Mouse (Mus musculus): Measurements from ENCODE around the gene Cdh10. TPM values are rescaled to one million over a fixed set of nuclear protein-coding genes. Genes with fewer than 3 reads are reported as not detected.

Cdh10 gene
- 10 to 100 TPM; 32.3 to 46.1 TPM for total RNA-seq (2021)

DNA sequence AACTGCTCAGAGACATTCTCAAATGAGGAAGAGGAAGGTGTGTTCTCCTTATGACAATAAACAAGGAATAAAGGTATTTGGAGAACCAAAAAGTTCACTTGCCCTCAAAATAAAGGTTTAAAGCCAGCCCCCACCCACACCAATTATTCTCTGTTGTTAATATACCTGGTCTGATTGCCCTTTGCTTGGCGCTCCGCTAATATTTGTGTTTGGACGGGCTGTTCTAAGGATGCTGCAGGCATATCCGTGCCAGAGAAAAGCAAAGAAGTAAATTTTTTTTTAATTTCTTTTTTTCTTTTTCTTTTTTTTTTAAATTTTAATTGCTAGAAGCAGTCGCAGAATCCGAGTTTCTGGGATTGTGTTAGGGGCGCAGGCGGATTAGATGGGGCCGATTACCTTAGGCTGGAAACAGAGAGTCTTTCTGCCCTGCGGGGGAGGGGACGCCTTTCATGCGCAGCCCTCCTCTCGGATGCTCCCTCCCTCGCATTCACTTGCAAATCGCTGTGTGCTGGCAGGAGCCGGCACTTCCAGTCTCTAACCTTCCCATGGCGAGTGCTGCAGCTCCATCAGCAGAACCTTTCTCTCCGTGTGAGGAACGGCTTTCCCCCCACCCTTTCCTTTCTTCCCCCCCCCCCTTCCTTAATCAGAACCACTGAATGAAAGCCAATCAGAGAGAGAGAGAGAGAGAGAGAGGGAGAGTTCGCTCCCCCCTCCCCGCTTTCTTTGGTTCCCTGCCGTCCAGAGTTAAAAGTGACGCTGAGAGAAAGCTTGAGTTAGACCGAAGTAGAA is at the start of gene Cdh10:
TSS of gene Cdh10 (plus strand) at position 763 of the 789 bp plus-strand sequence.
- DNase-seq (ENCODE audit: extremely low spot score in 1 of 2, low spot score in 1 of 2) = peak; percentile 46 to 58

DNA sequence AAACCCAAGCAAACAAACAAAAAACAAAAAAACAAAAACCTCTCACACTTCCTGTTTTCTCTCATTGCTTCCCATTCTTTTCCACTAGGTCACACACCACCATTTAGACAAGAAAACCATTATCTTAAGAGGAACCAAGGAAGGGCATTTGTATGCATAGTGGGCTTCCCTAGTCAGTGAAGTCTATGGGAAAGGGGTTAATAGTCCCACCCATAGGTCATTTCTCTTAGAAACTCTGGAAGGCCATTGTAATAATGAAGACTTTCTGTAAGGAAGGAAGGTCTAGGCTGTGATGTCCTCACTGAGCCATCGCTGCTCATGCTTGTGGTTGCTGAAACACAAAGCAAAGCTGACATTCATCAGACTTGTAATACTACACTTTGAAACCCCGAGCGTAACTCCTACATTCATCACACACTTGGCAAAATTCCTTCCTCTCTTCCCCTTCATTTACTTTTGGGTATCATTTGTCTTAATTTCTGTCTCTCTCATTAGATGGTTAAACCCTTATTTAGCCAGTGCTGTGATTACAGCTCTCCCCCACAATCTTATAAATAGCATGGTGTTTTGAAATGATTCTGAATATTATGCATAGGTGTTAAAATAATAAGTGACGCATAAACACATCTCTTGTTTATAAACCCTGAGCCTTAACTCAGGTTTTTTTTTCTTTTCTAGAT is 9.5 kb upstream of the Cdh10 start:
- no peak for DNase-seq (ENCODE audit: extremely low spot score in 1 of 2, low spot score in 1 of 2)

DNA sequence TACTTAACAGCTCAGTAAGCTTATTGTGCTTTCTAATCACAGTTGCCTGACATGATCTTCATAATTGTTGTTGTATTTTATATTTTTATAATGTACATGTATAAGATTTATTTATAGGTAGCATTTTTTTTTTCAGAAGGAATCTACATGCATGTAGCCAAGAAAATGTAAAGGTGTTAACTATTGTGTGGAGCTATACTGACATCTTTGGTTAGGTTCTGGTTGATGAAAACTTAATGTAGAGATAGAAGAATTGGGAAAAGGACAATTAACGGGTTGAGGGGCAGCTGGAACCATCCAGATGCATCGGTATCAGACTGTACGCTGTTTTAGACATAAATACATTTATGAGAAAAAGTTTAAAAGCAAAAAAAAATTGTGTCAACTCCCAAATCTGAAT is 1.0 kb upstream of the Cdh10 start:
- no peak for DNase-seq (ENCODE audit: extremely low spot score in 1 of 2, low spot score in 1 of 2)

DNA sequence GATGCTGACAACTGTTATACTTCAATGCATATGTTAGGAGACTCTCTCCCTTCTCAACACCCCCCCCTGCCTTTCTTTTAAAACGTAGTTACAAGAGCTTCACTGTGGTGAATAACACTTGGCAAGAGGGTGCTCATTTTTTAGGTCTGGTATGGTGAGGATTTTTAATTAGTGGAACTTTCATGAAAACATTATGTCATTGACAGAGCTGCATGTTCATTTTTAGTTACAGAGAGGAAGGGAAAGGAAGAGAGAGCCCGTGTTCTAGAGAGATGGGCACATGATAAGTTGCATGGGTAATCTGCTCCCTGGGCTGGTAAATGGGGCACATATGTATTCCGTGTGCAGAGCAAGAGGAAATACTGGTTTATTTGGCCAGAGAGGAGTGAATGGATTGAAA is 1.5 kb downstream of the Cdh10 start:
- no peak for DNase-seq (ENCODE audit: extremely low spot score in 1 of 2, low spot score in 1 of 2)

DNA sequence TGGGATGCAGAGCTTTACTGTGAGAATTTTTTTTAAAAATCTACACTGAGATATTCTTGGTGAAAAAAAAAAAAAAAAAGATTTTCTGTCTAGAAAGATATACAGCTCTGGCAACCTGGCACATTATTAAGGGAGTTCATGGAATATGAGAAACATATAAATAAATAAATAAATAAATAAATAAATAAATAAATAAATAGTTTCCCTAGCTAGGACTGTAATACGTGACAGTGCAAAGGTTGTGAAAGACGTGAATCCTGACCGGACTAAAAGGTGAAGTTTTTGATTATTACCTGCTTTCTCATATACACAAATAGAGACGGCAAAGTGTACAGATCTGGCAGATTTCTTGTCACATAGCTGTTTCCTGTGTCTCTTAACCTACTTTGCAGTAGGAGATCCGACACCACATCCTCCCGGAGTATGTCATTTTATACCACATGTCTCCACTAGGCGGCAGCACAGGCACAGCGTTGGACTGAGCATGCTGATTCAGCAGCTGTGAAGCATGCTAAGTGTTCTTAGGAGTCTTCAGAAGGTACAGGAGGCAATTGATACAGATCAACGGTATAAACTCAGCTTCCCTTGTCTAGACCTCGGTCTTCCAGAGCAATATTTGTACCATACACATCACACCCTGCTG is 2.5 kb downstream of the Cdh10 start:
- DNase-seq (ENCODE audit: extremely low spot score in 1 of 2, low spot score in 1 of 2) = peak; percentile 88 to 99

DNA sequence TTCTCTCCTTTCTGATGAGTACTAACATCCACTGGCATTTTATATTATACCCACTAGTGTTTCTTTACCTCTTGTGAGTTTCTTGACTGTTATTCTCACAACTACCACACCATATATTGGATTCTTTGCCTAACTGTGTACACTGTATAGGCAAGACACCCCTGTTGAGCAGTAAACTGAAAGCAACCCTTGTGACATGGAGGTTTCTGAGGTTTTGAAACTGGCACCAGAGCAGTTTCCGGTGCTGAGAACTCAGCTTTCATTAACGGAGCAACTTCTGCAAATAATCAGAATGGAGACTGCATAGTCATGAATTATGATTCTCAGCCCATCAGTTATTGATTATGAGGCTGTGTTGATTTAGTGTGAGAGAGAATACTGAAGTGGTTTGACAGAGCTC is 4.7 kb downstream of the Cdh10 start:
- no peak for DNase-seq (ENCODE audit: extremely low spot score in 1 of 2, low spot score in 1 of 2)

DNA sequence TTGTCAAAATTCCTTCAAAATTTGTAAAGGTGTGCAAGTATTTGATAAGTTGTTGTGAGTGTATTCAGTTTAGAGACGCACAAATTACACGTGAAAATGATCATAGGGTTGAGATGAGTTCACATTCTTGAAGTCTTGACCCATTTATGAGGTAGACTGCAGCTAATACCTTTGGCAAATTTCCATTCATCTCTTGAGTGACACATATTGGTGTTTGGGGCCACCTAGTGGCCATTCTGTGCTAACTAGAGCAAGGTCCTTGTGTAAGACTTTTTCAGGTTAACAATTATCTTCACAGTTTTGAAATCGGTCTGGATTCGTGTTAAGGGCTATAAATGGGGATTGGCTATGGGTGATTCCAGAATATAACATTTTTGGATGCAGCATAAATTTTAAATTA is 13.5 kb downstream of the Cdh10 start:
- DNase-seq (ENCODE audit: extremely low spot score in 1 of 2, low spot score in 1 of 2) = peak in 1 of 2 experiments; percentile 61

DNA sequence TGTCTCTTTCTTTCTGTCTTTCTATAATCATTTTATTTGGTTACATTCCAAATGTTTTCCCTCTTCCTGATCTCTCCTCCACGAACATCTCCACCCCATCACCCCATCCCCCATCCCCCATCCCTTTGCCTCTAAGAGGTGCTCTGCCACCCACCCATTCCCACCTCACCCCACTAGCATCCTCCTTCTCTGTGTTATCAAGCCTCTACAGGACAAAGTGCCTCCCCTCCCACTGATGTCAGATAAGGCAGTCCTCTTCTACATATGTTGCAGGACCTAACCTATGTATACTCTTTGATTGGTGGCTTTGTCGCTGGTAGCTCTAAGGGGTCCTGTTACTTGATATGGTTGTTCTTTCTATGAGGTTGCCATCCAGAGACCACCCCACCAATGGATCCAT is 23.0 kb downstream of the Cdh10 start:
- DNase-seq (ENCODE audit: extremely low spot score in 1 of 2, low spot score in 1 of 2) = no peak

DNA sequence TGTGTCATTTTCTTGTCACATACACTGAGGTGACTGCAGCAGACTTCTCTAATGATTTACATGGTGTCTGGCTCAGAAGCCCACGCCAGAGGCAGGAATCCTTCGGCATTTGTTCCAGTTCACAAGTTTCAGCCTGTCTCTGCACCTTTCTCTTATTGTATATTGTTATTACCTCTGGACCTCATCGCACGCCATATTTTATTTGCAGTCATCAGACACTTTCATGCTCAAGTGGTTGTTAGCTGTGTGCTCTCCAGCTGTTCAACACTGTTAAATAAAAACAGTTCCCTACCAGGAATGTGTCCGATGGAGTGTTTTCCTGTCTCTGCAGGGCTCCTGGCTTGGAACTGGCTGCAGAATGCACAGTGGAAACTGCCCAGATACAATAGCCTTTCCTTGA is 26.1 kb downstream of the Cdh10 start:
- DNase-seq (ENCODE audit: extremely low spot score in 1 of 2, low spot score in 1 of 2) = no peak

DNA sequence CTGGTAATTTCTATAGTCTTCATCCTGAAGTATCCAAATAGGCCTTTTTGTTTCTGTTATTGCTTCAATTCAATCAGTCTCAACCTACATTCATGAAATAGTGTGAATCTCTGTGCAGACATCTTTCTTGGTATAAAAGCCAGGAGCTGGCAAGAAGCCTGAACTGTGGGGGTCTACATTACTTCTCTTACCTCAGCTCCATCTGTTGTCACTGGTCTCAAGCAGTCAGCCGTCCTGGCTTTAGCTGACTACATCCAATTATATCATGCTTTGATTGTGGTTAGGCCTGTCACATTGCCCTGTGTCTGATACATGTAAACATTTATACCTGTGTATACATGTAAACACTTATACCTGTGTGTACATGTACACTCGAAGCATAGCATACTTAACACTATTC is 31.8 kb downstream of the Cdh10 start:
- no peak for DNase-seq (ENCODE audit: extremely low spot score in 1 of 2, low spot score in 1 of 2)

DNA sequence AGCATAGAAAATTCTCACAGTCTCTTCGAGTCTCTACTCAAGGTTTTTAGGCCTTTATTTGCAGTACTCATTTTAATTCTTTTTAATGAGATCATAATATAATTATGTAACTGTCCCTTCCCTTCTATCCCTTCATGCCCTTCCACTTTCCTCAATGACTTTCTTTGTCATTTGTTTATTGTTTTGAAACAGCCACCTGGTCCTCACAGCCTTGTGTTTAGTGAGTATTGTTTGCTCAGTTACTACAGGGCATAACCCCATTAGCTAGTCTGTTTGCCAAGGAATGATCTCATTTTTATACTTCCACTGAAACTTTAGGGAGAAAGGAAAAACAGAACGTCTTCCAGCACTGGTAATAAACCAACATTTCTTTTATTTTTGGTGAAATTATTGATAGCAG is 39.4 kb downstream of the Cdh10 start:
- no peak for DNase-seq (ENCODE audit: extremely low spot score in 1 of 2, low spot score in 1 of 2)

DNA sequence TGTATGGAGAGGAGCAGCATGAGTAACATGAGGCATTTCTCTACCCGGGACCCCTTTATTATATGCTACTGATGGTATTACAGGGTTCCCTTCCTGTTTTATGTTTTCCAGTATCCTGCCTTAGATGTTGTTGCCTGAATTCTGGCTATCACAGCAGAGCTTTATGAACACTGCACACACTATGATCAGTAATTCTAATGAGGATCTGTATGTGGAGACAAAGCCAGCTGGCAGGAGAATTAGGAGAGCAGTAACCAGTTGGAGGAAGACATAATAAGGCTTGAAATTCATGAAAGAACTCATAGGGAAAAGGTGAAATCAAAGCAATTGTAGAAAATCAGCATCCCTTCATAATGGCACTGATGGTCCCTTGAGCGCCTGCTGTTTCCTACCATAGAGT is 51.1 kb downstream of the Cdh10 start:
- no peak for DNase-seq (ENCODE audit: extremely low spot score in 1 of 2, low spot score in 1 of 2)

DNA sequence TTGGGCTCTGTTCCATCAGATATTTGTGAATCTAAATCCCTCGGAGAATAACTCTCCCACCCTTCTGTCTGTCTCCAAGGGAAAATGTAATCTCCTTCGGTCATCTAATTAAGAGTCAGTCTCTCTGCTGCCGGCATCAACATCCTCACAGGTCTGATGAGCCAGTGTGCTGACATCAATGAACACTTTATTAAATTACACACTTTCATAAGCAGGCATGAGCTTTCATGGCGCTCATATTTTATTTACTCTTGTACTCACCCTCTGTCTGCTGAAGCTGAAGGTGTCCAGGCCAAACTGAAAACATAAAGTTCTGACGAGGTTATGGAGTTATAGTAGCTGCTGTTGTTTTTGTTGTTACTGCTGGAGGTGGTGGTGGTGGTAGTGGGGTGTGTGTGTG is 62.7 kb downstream of the Cdh10 start:
- no peak for DNase-seq (ENCODE audit: extremely low spot score in 1 of 2, low spot score in 1 of 2)

DNA sequence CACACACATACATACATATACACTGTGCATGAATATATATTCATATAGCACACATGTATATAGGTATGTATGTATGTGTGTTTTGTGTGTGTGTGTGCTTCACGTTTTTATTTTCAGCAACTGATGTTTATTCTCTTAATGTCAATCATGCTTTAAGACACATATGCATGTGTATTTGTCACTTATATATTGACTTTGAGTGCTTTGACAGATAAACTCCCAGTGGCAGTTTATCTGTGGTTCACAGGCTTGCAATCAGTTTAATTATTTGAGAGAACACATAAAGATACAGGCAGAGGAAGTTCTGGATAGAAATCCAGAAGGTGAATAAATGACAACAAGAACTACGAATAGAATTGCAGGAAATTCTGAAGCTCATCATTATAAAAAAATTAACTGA is 67.9 kb downstream of the Cdh10 start:
- no peak for DNase-seq (ENCODE audit: extremely low spot score in 1 of 2, low spot score in 1 of 2)

DNA sequence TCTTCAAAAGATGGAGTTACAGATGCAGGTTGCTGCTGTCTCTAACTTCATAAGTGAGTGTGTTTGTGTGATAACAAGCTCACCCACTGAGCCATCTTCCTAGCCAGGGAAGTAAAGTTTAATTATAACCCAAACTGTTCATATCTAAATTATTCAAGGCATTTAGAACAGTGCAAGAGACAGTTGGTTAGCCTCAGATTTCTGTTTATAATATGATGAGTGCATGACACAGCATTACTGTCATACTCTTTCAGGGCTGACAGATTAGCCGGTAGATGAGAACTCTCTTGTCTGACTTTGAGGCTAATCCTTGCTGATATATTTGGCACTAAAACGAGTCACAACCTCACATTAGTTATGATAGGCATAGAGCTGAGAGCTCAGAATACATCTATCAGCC is 70.2 kb downstream of the Cdh10 start:
- no peak for DNase-seq (ENCODE audit: extremely low spot score in 1 of 2, low spot score in 1 of 2)

DNA sequence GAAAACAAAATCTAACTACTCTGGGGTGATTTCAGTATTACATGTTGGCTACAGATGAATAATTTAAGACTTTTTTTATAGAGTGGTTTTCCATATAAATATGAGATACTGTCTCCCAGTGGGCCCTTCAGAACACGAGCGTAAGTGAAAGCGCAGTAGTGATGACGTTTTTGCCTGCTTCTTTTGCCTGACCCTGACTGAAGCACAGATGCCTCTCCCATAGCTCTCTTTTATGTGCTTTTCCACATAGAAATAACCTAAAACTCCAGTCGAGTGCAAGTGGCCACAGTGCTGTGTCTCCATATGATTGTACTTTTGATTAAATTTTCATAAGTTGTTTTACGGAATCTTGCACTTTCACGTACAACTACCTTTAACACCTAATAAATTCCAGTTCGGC is 71.6 kb downstream of the Cdh10 start:
- no peak for DNase-seq (ENCODE audit: extremely low spot score in 1 of 2, low spot score in 1 of 2)

DNA sequence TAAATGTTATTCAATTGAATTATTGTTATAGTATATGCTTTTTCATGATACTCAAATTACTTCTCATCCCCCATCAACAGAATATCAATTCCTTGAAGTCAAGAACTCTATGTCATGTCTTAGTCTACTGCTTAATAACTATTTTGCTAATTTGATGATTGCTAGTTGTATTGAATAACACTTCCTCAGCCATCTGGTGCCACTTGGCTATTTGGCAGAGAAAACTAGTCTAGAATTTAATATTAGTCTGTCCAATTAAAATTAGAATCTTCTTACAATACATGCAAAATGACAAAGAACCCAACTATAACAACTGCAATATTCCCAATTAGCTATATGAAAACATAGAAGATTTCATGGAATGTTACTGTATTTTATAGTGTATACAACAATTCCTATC is 82.0 kb downstream of the Cdh10 start:
- DNase-seq (ENCODE audit: extremely low spot score in 1 of 2, low spot score in 1 of 2) = no peak

DNA sequence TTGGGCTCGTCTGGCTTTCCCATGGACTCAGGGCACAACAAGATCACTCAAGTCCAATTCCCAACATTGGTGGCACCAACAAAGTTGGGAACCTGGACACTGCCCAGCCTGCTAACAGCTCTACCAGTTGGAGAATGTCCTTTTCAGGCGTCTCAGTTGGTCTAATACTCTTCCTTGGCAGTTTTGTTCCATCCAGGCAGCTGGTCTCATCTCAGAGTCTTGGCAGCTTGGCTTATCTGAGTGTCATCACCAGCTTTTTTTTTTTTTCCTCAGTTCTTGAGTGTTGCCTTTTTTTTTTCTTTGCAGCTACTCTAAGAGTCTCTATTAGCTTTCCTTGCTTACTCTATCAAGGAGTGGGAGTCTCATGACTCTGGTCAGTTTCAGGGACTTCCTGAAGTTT is 85.4 kb downstream of the Cdh10 start:
- DNase-seq (ENCODE audit: extremely low spot score in 1 of 2, low spot score in 1 of 2) = no peak

DNA sequence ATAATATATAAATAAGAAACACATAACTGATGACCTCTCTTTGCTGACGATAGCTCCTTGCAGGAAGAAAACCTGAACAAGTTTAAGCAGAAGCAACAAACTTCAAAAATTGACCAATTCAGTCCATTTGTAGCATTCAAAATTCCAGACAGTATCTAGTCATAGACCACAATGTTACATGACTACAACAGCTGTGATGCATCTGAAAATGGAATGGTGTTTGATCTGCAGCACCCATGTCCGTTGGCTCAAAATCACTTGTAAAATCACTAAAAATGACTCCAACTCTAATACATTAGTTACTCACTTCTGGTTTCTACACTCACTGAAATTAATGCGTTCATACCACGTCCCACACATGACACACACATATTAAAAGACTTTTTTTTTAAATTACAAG is 91.9 kb downstream of the Cdh10 start:
- no peak for DNase-seq (ENCODE audit: extremely low spot score in 1 of 2, low spot score in 1 of 2)

DNA sequence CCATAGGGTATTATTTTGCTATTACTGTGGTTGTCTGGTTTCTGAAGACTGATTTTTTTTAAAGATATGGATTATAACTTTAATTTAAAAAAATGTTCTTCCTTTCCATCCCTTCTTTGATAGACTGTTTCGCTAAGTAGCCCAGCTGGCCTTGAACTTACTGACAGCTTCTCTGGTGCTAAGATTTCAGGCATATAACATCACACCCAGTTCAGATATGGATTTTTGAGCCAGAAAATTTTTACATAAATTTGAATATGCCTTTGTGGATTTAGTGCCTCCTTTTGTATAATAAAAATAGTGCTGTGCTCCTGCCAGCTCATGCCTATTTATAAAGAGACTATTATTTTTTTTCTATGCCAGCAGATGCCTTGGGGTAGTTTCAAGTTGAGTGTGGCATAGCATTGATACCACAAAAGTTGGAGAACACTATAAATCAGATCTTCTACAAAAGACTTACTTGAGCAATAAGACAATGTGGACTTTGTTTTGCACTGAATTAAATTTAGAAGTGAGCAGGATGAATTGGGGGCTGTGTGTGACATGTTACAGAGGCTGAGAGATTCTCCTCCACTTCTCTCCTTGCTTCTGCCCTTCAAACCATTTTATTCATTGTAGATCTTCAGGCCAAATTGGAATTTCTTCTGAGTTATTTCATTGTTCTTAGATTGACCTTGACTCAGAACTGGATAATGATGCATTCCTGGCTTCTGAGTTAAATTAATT is 106.8 kb downstream of the Cdh10 start:
- DNase-seq (ENCODE audit: extremely low spot score in 1 of 2, low spot score in 1 of 2) = no peak

DNA sequence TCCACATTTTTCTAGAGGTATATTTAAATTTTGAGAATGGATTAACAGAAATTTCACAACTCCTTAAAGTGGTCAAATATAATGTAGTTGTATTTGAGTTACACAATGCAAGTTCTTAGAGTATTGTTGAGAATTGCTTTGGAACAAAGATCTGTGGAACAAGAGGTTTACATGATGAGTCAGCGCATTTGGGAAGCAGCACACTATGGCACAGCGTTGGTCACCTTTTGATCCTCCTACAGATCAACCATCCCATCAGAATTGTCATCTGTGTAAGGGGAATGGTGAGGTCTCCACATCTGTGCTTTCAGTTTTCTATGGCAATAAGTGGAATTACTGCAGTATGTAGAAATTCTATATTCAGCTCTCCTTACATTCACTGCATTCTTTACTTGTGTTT is 108.2 kb downstream of the Cdh10 start:
- no peak for DNase-seq (ENCODE audit: extremely low spot score in 1 of 2, low spot score in 1 of 2)

Data from layer of hippocampus, postnatal 25 days (tissue).